8 mouse cellular contexts compared by ENCODE assay signal in the genomic region with DNA sequence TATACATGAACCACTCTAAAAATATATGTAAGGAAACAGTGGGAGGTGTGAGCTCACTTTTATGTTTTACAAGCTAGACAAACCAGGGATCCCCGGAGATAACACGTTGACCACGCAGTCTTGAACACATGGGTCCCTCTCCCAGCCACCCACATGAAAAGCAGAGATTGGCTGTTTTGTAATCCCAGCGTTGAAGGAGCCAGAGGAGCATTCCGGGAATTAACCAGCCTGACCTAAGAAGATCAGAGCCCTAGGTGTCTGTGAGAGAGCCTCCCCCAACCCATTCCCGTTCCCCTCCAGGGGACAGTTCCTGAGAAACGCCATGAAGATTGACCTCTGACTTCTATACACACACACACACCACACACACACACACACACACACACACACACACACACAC. TPM values are rescaled to one million over a fixed set of nuclear protein-coding genes. Genes with fewer than 3 reads are reported as not detected.
DNase-seq lines count a peak whose midpoint lies in the region; ATAC-seq and TF ChIP-seq lines count a peak whose summit lies in the region.

No protein-coding gene starts in this region.

- no peak overlapping the region for H3K9ac ChIP-seq in kidney, embryonic 15.5 days
- H3K9ac ChIP-seq in hindbrain, embryonic 16.5 days (ENCODE audit: low read depth, low read length): peak overlapping the region; percentile 64; the same call in 1 of the 2 replicates
- H3K9ac ChIP-seq in midbrain, postnatal 0 days (replicated peaks; ENCODE audit: low read length, poor library complexity, severe bottlenecking): peak overlapping the region; percentile 71; the same call in 1 of the 2 replicates

- DNase-seq in kidney, adult 18-20 months: no peak
- peak; percentile 65 for DNase-seq in embryo, embryonic 10.5 days (ENCODE audit: low spot score)
- DNase-seq in midbrain, postnatal 0 days (ENCODE audit: low spot score): no peak
- no peak for DNase-seq in ovary, postnatal 14 days (ENCODE audit: low spot score)
- DNase-seq in spleen, adult 18-20 months: no peak
- no peak for DNase-seq in kidney, adult 9 months

- peaks cover 63% of the 10 kb centered on the region for H3K27me3 ChIP-seq in kidney, embryonic 15.5 days
- H3K27me3 ChIP-seq in hindbrain, embryonic 16.5 days (replicated peaks; ENCODE audit: control insufficient read depth, insufficient read depth, low read length): peaks cover 20% of the 10 kb centered on the region
- H3K27me3 ChIP-seq in midbrain, postnatal 0 days (ENCODE audit: insufficient read depth, low read length): peaks cover 4% of the 10 kb centered on the region; the same call in 1 of the 2 replicates

- no peak for TF ChIP-seq CTCF in midbrain, postnatal 0 days (IDR thresholded peaks at IDR 0.05)

- WGBS in kidney, embryonic 15.5 days: 1% methylated on average over 7 of the region's 7 CpGs
- WGBS in hindbrain, embryonic 16.5 days: 2% methylated on average over 7 of the region's 7 CpGs
- WGBS in midbrain, postnatal 0 days: 1% methylated on average over 7 of the region's 7 CpGs

- H3K4me2 ChIP-seq in kidney, embryonic 15.5 days: peak overlapping the region; percentile 98
- peak overlapping the region; percentile 84 for H3K4me2 ChIP-seq in hindbrain, embryonic 16.5 days (ENCODE audit: low read length)
- peak overlapping the region; percentile 92 for H3K4me2 ChIP-seq in midbrain, postnatal 0 days (ENCODE audit: low read depth, low read length, poor library complexity, severe bottlenecking)

- H3K36me3 ChIP-seq in kidney, embryonic 15.5 days: no peaks in the 10 kb centered on the region
- H3K36me3 ChIP-seq in hindbrain, embryonic 16.5 days (ENCODE audit: control insufficient read depth, insufficient read depth, low read length): no peaks in the 10 kb centered on the region
- H3K36me3 ChIP-seq in midbrain, postnatal 0 days (ENCODE audit: insufficient read depth, low read length): no peaks in the 10 kb centered on the region

- H3K4me3 ChIP-seq in kidney, embryonic 15.5 days (replicated peaks): peak overlapping the region; percentile 57
- peak overlapping the region; percentile 50 for H3K4me3 ChIP-seq in hindbrain, embryonic 16.5 days (ENCODE audit: low read length)
- H3K4me3 ChIP-seq in midbrain, postnatal 0 days (ENCODE audit: low read depth, low read length): peak overlapping the region; percentile 68

- no peaks in the 10 kb centered on the region for H3K9me3 ChIP-seq in kidney, embryonic 15.5 days (replicated peaks)
- no peaks in the 10 kb centered on the region for H3K9me3 ChIP-seq in hindbrain, embryonic 16.5 days (ENCODE audit: control insufficient read depth, low read length)
- H3K9me3 ChIP-seq in midbrain, postnatal 0 days (ENCODE audit: low read length): no peaks in the 10 kb centered on the region

- peaks cover 31% of the 10 kb centered on the region for H3K4me1 ChIP-seq in kidney, embryonic 15.5 days
- peaks cover 15% of the 10 kb centered on the region for H3K4me1 ChIP-seq in hindbrain, embryonic 16.5 days (ENCODE audit: control insufficient read depth, insufficient read depth, low read depth, low read length)
- 0 out of 2 replicates have a peak, but pooled peaks cover 5% of the 10 kb centered on the region for H3K4me1 ChIP-seq in midbrain, postnatal 0 days (ENCODE audit: insufficient read depth, low read length)

- ATAC-seq in kidney, embryonic 15.5 days (replicated peaks; ENCODE audit: low FRiP score): peak; percentile 3; the same call in 1 of the 2 replicates
- ATAC-seq in hindbrain, embryonic 16.5 days: peak; percentile 15; the same call in 1 of the 2 replicates
- ATAC-seq in midbrain, postnatal 0 days (ENCODE audit: low FRiP score): no peak; the same call in 1 of the 2 replicates

- H3K27ac ChIP-seq in kidney, embryonic 15.5 days: no peak overlapping the region
- H3K27ac ChIP-seq in hindbrain, embryonic 16.5 days (ENCODE audit: low read depth, low read length): no peak overlapping the region
- H3K27ac ChIP-seq in midbrain, postnatal 0 days (ENCODE audit: low read depth, low read length): no peak overlapping the region

RNA-seq across cellular contexts. Expression of a gene that starts 3.6 kb away (rescaled TPM):
- polyA plus RNA-seq in kidney, embryonic 15.5 days (2015; fragmentation: Nextera tagmentation; extraction: Ambion mirVana): not detected in 2 replicates
- 0.56 and 0.86 TPM in 2 replicates for polyA plus RNA-seq in hindbrain, embryonic 16.5 days (2015; fragmentation: Nextera tagmentation; extraction: Ambion mirVana)
- 1.7 and 2.0 TPM in 2 replicates for total RNA-seq in midbrain, postnatal 0 days (2014; rRNA removed)
- polyA plus RNA-seq in midbrain, postnatal 0 days (2015; fragmentation: Nextera tagmentation; extraction: Ambion mirVana): 0.15 and 0.18 TPM in 2 replicates

RNA-seq across cellular contexts. Expression of a gene that starts 14.9 kb away (rescaled TPM):
- 161 TPM in 2 replicates for polyA plus RNA-seq in kidney, embryonic 15.5 days (2015; fragmentation: Nextera tagmentation; extraction: Ambion mirVana)
- polyA plus RNA-seq in hindbrain, embryonic 16.5 days (2015; fragmentation: Nextera tagmentation; extraction: Ambion mirVana): 60.3 and 64.8 TPM in 2 replicates
- total RNA-seq in midbrain, postnatal 0 days (2014; rRNA removed): 16.2 and 27.1 TPM in 2 replicates
- polyA plus RNA-seq in midbrain, postnatal 0 days (2015; fragmentation: Nextera tagmentation; extraction: Ambion mirVana): 37.5 and 41.7 TPM in 2 replicates

RNA-seq across cellular contexts. Expression of a gene that starts 37.7 kb away (rescaled TPM):
- polyA plus RNA-seq in kidney, embryonic 15.5 days (2015; fragmentation: Nextera tagmentation; extraction: Ambion mirVana): not detected in 2 replicates
- polyA plus RNA-seq in hindbrain, embryonic 16.5 days (2015; fragmentation: Nextera tagmentation; extraction: Ambion mirVana): 0.55 and 0.62 TPM in 2 replicates
- total RNA-seq in midbrain, postnatal 0 days (2014; rRNA removed): 0.77 and 1.4 TPM in 2 replicates
- 0.38 and 0.81 TPM in 2 replicates for polyA plus RNA-seq in midbrain, postnatal 0 days (2015; fragmentation: Nextera tagmentation; extraction: Ambion mirVana)

RNA-seq across cellular contexts. Expression of a gene that starts 43.7 kb away (rescaled TPM):
- 0.49 and 0.61 TPM in 2 replicates for polyA plus RNA-seq in kidney, embryonic 15.5 days (2015; fragmentation: Nextera tagmentation; extraction: Ambion mirVana)
- polyA plus RNA-seq in hindbrain, embryonic 16.5 days (2015; fragmentation: Nextera tagmentation; extraction: Ambion mirVana): 0.98 and 1.2 TPM in 2 replicates
- 1.6 and 7.9 TPM in 2 replicates for total RNA-seq in midbrain, postnatal 0 days (2014; rRNA removed)
- 1.0 and 1.1 TPM in 2 replicates for polyA plus RNA-seq in midbrain, postnatal 0 days (2015; fragmentation: Nextera tagmentation; extraction: Ambion mirVana)
